Mouse (Mus musculus) gastrocnemius, adult 2 months (tissue): ENCODE data around the gene Otulin. TPM values are rescaled to one million over a fixed set of nuclear protein-coding genes. Genes with fewer than 3 reads are reported as not detected.

Experiments
- DNase-seq: peaks from one replicate; pipeline ENCODE4 v3.0.0; 2022
- H3K27ac ChIP-seq: fragments of 200-600 bp; 2 replicates; pipeline ENCODE4 v1.8.1; 2022; ENCODE audit warnings: mild to moderate bottlenecking
- H3K4me3 ChIP-seq: fragments of 200-600 bp; 2 replicates; pipeline ENCODE4 v1.8.1; 2022; ENCODE audit warnings: mild to moderate bottlenecking, moderate library complexity
- CTCF ChIP-seq: fragments of 200-600 bp; IDR thresholded peaks from 2 replicates; pipeline ENCODE4 v1.8.1; 2022; ENCODE audit warnings: antibody characterized with exemption, mild to moderate bottlenecking, moderate library complexity
- intact Hi-C: fragments of 180-260 bp; cut with DNase I; formaldehyde crosslinking; loops from one replicate; pipeline ENCODE4 v1.15.1; 2025
- total RNA-seq, 2 experiments: library from RNA; stranded (reverse); gene quantifications; 2 replicates each; pipeline ENCODE4 v1.2.3; 2021

Gene Otulin
- total RNA-seq, 2 experiments from 2014 or later: 16.2 to 20.7 TPM

GRCm38 (mm10) chr15:27620475-27621185 lies 9.9 kb downstream of the Otulin start:
- DNase-seq: no peak
- no peak for TF ChIP-seq CTCF
- H3K4me3 ChIP-seq: no peak overlapping the region
- H3K27ac ChIP-seq: peak overlapping the region; percentile 44
- intact Hi-C loops: no loop called here

- Histone ChIP-seq H3K27ac (peak overlapping the region; percentile 80), H3K4me3 (no peak overlapping the region)
- no peak for DNase-seq
- intact Hi-C loops: no loop called here
- no peak for TF ChIP-seq CTCF
Observed at GRCm38 (mm10) chr15:27619683-27620082, 10.8 kb downstream of the Otulin start.

- no peak for TF ChIP-seq CTCF
Observed at GRCm38 (mm10) chr15:27618778-27619533, 11.5 kb downstream of the Otulin start.

GRCm38 (mm10) chr15:27617227-27617626 lies 13.3 kb downstream of the Otulin start:
- no peak overlapping the region for H3K4me3 ChIP-seq
- no peak for DNase-seq
- TF ChIP-seq CTCF: no peak
- H3K27ac ChIP-seq: peak overlapping the region; percentile 84
- intact Hi-C loops: no loop called here

More at GRCm38 (mm10) chr15:27618778-27619533, 11.5 kb downstream of the Otulin start:
- DNase-seq: no peak
- no peak overlapping the region for H3K4me3 ChIP-seq
- intact Hi-C loops: no loop called here
- peak overlapping the region; percentile 84 for H3K27ac ChIP-seq

GRCm38 (mm10) chr15:27616159-27616558 lies 14.3 kb downstream of the Otulin start:
- TF ChIP-seq CTCF: peak; percentile 31; the same call in 1 of the 2 replicates
- DNase-seq: peak; percentile 92
- intact Hi-C loops: no loop called here
- Histone ChIP-seq H3K4me3 (0 out of 2 replicates have a peak overlapping the region, but pooled peaks have one; percentile 1), H3K27ac (peak overlapping the region; percentile 84)

- no peak for TF ChIP-seq CTCF
Observed at GRCm38 (mm10) chr15:27613255-27613654, 17.2 kb downstream of the Otulin start.

GRCm38 (mm10) chr15:27612533-27613221 lies 17.8 kb downstream of the Otulin start:
- Histone ChIP-seq H3K4me3 (no peak overlapping the region), H3K27ac (no peak overlapping the region)
- DNase-seq: peak; percentile 65
- intact Hi-C loops: loop anchor here (2.0 kb wide), 1 partner anchor 288 kb away; no protein-coding TSS in a partner anchor
- TF ChIP-seq CTCF: peak; percentile 86

More at GRCm38 (mm10) chr15:27613255-27613654, 17.2 kb downstream of the Otulin start:
- H3K4me3 ChIP-seq: no peak overlapping the region
- intact Hi-C loops: loop anchor here (2.0 kb wide), 1 partner anchor 288 kb away; no protein-coding TSS in a partner anchor
- DNase-seq: no peak
- no peak overlapping the region for H3K27ac ChIP-seq

GRCm38 (mm10) chr15:27609554-27609953 lies 20.9 kb downstream of the Otulin start:
- Histone ChIP-seq H3K27ac (no peak overlapping the region), H3K4me3 (no peak overlapping the region)
- no peak for TF ChIP-seq CTCF
- intact Hi-C loops: no loop called here
- no peak for DNase-seq

- intact Hi-C loops: no loop called here
- no peak overlapping the region for H3K4me3 ChIP-seq
- no peak for TF ChIP-seq CTCF
- no peak overlapping the region for H3K27ac ChIP-seq
- DNase-seq: no peak
Observed at GRCm38 (mm10) chr15:27605252-27605651, 25.2 kb downstream of the Otulin start.

GRCm38 (mm10) chr15:27604558-27604957 lies 25.9 kb downstream of the Otulin start:
- Histone ChIP-seq H3K4me3 (no peak overlapping the region), H3K27ac (no peak overlapping the region)
- no peak for TF ChIP-seq CTCF
- DNase-seq: no peak
- intact Hi-C loops: no loop called here

- TF ChIP-seq CTCF: no peak
- intact Hi-C loops: no loop called here
- Histone ChIP-seq H3K4me3 (no peak overlapping the region), H3K27ac (no peak overlapping the region)
- no peak for DNase-seq
Observed at GRCm38 (mm10) chr15:27600524-27600923, 30.0 kb downstream of the Otulin start.

- TF ChIP-seq CTCF: no peak
- H3K27ac ChIP-seq: no peak overlapping the region
Observed at GRCm38 (mm10) chr15:27598786-27599385, 31.6 kb downstream of the Otulin start.

More at GRCm38 (mm10) chr15:27598786-27599385, 31.6 kb downstream of the Otulin start:
- no peak overlapping the region for H3K4me3 ChIP-seq
- no peak for DNase-seq
- intact Hi-C loops: no loop called here
